Mouse (Mus musculus): Measurements from ENCODE around the gene Atr. TPM values are rescaled to one million over a fixed set of nuclear protein-coding genes. Genes with fewer than 3 reads are reported as not detected.

Gene Atr
- polyA plus RNA-seq, 2 experiments: 3.6 TPM

GRCm38 (mm10) chr9:95897392-95897791 is 40.0 kb downstream of the Atr start:
- Histone ChIP-seq H3K4me1 (replicated peaks; ENCODE audit: control insufficient read depth in 2 of 2, insufficient read depth in 2 of 2, low read length in 1 of 2) (no peaks in the 10 kb centered on the region), H3K4me3 (ENCODE audit: insufficient read depth in 1 of 2, low read depth in 2 of 2, low read length in 2 of 2) (no peak overlapping the region), H3K9me3 (ENCODE audit: control insufficient read depth, low read length) (no peaks in the 10 kb centered on the region), H3K27me3 (ENCODE audit: control insufficient read depth, insufficient read depth, low read length) (no peaks in the 10 kb centered on the region), H3K27ac (no peak overlapping the region), H3K4me2 (ENCODE audit: low read depth) (no peak overlapping the region), H3K9ac (replicated peaks) (no peak overlapping the region), H3K36me3 (replicated peaks; ENCODE audit: control insufficient read depth, insufficient read depth, low read depth) (peaks cover 5% of the 10 kb centered on the region; the same call in 1 of the 2 replicates)
- WGBS (ENCODE audit: insufficient replicate concordance): 46% methylated on average over 5 of the region's 5 CpGs
- ATAC-seq (ENCODE audit: insufficient read depth) (no peak), DNase-seq (ENCODE audit: low read depth in 3 of 3, low spot score in 3 of 3) (no peak)
- TF ChIP-seq CTCF (IDR thresholded peaks at IDR 0.05; ENCODE audit: low read depth) (no peak), EP300 (IDR thresholded peaks at IDR 0.05; ENCODE audit: low read depth) (no peak)

- ATAC-seq (ENCODE audit: insufficient read depth): no peak
- H3K9me3 ChIP-seq (ENCODE audit: control insufficient read depth, low read length): no peaks in the 10 kb centered on the region
- TF ChIP-seq CTCF (IDR thresholded peaks at IDR 0.05; ENCODE audit: low read depth): peak; percentile 27; the same call in 1 of the 2 replicates
- TF ChIP-seq EP300 (IDR thresholded peaks at IDR 0.05; ENCODE audit: low read depth): no peak
These were observed 75.5 kb downstream of the Atr start for GRCm38 (mm10) chr9:95932855-95933254.

GRCm38 (mm10) chr9:95953658-95954057 is 96.3 kb downstream of the Atr start:
- H3K27ac ChIP-seq: no peak overlapping the region
- H3K36me3 ChIP-seq (replicated peaks; ENCODE audit: control insufficient read depth, insufficient read depth, low read depth): no peaks in the 10 kb centered on the region; the same call in 1 of the 2 replicates
- no peak for DNase-seq (ENCODE audit: low read depth in 3 of 3, low spot score in 3 of 3)
- ATAC-seq (ENCODE audit: insufficient read depth): no peak
- H3K4me1 ChIP-seq (replicated peaks; ENCODE audit: control insufficient read depth in 2 of 2, insufficient read depth in 2 of 2, low read length in 1 of 2): 0 out of 4 replicates have a peak, but pooled peaks cover 0 to 3% of the 10 kb centered on the region in 2 experiments
- H3K27me3 ChIP-seq (ENCODE audit: control insufficient read depth, insufficient read depth, low read length): no peaks in the 10 kb centered on the region
- H3K9me3 ChIP-seq (ENCODE audit: control insufficient read depth, low read length): no peaks in the 10 kb centered on the region
- 67% methylated on average over 4 of the region's 4 CpGs for WGBS (ENCODE audit: insufficient replicate concordance)
- H3K4me3 ChIP-seq (ENCODE audit: insufficient read depth in 1 of 2, low read depth in 2 of 2, low read length in 2 of 2): peak overlapping the region in 1 of 2 experiments; percentile 99; a peak in 2 of 4 replicates
- H3K4me2 ChIP-seq (ENCODE audit: low read depth): peak overlapping the region; percentile 80
- H3K9ac ChIP-seq (replicated peaks): no peak overlapping the region
- TF ChIP-seq CTCF (IDR thresholded peaks at IDR 0.05; ENCODE audit: low read depth): no peak
- TF ChIP-seq EP300 (IDR thresholded peaks at IDR 0.05; ENCODE audit: low read depth): no peak

More at GRCm38 (mm10) chr9:95932855-95933254, 75.5 kb downstream of the Atr start:
- Histone ChIP-seq H3K4me2 (ENCODE audit: low read depth) (no peak overlapping the region), H3K36me3 (replicated peaks; ENCODE audit: control insufficient read depth, insufficient read depth, low read depth) (no peaks in the 10 kb centered on the region), H3K27me3 (ENCODE audit: control insufficient read depth, insufficient read depth, low read length) (no peaks in the 10 kb centered on the region), H3K27ac (no peak overlapping the region), H3K4me1 (replicated peaks; ENCODE audit: control insufficient read depth in 2 of 2, insufficient read depth in 2 of 2, low read length in 1 of 2) (no peaks in the 10 kb centered on the region), H3K4me3 (ENCODE audit: insufficient read depth in 1 of 2, low read depth in 2 of 2, low read length in 2 of 2) (no peak overlapping the region), H3K9ac (replicated peaks) (no peak overlapping the region)
- no peak for DNase-seq (ENCODE audit: low read depth in 3 of 3, low spot score in 3 of 3)

- Histone ChIP-seq H3K9ac (replicated peaks) (peak overlapping the region; percentile 100), H3K27me3 (ENCODE audit: control insufficient read depth, insufficient read depth, low read length) (no peaks in the 10 kb centered on the region), H3K9me3 (ENCODE audit: control insufficient read depth, low read length) (no peaks in the 10 kb centered on the region), H3K36me3 (replicated peaks; ENCODE audit: control insufficient read depth, insufficient read depth, low read depth) (no peaks in the 10 kb centered on the region; the same call in 1 of the 2 replicates), H3K4me3 (ENCODE audit: insufficient read depth in 1 of 2, low read depth in 2 of 2, low read length in 2 of 2) (peak overlapping the region; percentile 99), H3K27ac (no peak overlapping the region; the same call in 1 of the 2 replicates), H3K4me2 (ENCODE audit: low read depth) (peak overlapping the region; percentile 80), H3K4me1 (replicated peaks; ENCODE audit: control insufficient read depth in 2 of 2, insufficient read depth in 2 of 2, low read length in 1 of 2) (0 out of 4 replicates have a peak, but pooled peaks cover 0 to 3% of the 10 kb centered on the region in 2 experiments)
- DNase-seq (ENCODE audit: low read depth in 3 of 3, low spot score in 3 of 3) (peak in 1 of 3 experiments; percentile 3), ATAC-seq (ENCODE audit: insufficient read depth) (peak; percentile 12; the same call in 1 of the 2 replicates)
- WGBS (ENCODE audit: insufficient replicate concordance): 1% methylated on average over 7 of the region's 7 CpGs
- TF ChIP-seq CTCF (IDR thresholded peaks at IDR 0.05; ENCODE audit: low read depth) (no peak), EP300 (IDR thresholded peaks at IDR 0.05; ENCODE audit: low read depth) (no peak)
These were observed 96.8 kb downstream of the Atr start for GRCm38 (mm10) chr9:95954226-95954584.

- WGBS (ENCODE audit: insufficient replicate concordance): under 1% methylated on average over 57 of the region's 57 CpGs
- Histone ChIP-seq H3K9ac (replicated peaks) (peak within 1 kb of the TSS; percentile 100), H3K36me3 (replicated peaks; ENCODE audit: control insufficient read depth, insufficient read depth, low read depth) (no peaks in the 10 kb centered on the region; the same call in 1 of the 2 replicates), H3K27me3 (ENCODE audit: control insufficient read depth, insufficient read depth, low read length) (no peaks in the 10 kb centered on the region), H3K4me2 (ENCODE audit: low read depth) (peak within 1 kb of the TSS; percentile 80), H3K4me3 (ENCODE audit: insufficient read depth in 1 of 2, low read depth in 2 of 2, low read length in 2 of 2) (peak within 1 kb of the TSS; percentile 99), H3K27ac (peak within 1 kb of the TSS; percentile 85), H3K4me1 (replicated peaks; ENCODE audit: control insufficient read depth in 2 of 2, insufficient read depth in 2 of 2, low read length in 1 of 2) (0 out of 4 replicates have a peak, but pooled peaks cover 0 to 3% of the 10 kb centered on the region in 2 experiments), H3K9me3 (ENCODE audit: control insufficient read depth, low read length) (no peaks in the 10 kb centered on the region)
- ATAC-seq (ENCODE audit: insufficient read depth) (peak; percentile 100), DNase-seq (ENCODE audit: low read depth in 3 of 3, low spot score in 3 of 3) (peak; percentile 88 to 93 (median 91))
- peak; percentile 24 for TF ChIP-seq EP300 (IDR thresholded peaks at IDR 0.05; ENCODE audit: low read depth)
- TF ChIP-seq CTCF (IDR thresholded peaks at IDR 0.05; ENCODE audit: low read depth): no peak
These were observed 97.4 kb downstream of the Atr start, which contains the start of gene Xrn1 for GRCm38 (mm10) chr9:95954585-95955461. Xrn1 (plus strand) TSS chr9:95954760.

Data from liver, embryonic 14.5 days (tissue).